Mouse (Mus musculus): ENCODE data around the gene Gphn. TPM values are rescaled to one million over a fixed set of nuclear protein-coding genes. Genes with fewer than 3 reads are reported as not detected.

The Gphn gene
- polyA plus RNA-seq, 1 experiment: 27.0 TPM

GRCm38 (mm10) chr12:78727723-78728122 lies 501.5 kb downstream of the Gphn start:
- no peak overlapping the region for H3K4me3 ChIP-seq (ENCODE audit: insufficient read depth, low read depth, low read length)
- no peak overlapping the region for H3K27ac ChIP-seq (replicated peaks; ENCODE audit: low read depth, low read length)
- no peaks in the 10 kb centered on the region for H3K4me1 ChIP-seq (ENCODE audit: control insufficient read depth, insufficient read depth, insufficient read length, low read length)

Other genes with a start within 250 kb of the Gphn start
- not detected in 2 replicates for gene Gm6657, start 32.1 kb upstream of the Gphn start, polyA plus RNA-seq (2012; ENCODE audit: insufficient read depth, insufficient read length, missing spikeins)